Mouse (Mus musculus) liver, embryonic 14.5 days (tissue): ENCODE measurements around the gene Nedd4.

Source experiments
- CTCF ChIP-seq: IDR thresholded peaks from 2 replicates; pipeline ENCODE4 v1.5.1; 2016; ENCODE audit warnings: antibody characterized with exemption, low read depth, control low read depth
- EP300 ChIP-seq: IDR thresholded peaks from 2 replicates; pipeline ENCODE4 v1.6.1; 2016; ENCODE audit warnings: antibody characterized with exemption, low read depth

- no peak for TF ChIP-seq CTCF
- TF ChIP-seq EP300: no peak
Measured at GRCm38 (mm10) chr9:72640642-72641041, 21.5 kb upstream of the Nedd4 start.
